ENCODE assay signal across 8 mouse cellular contexts in the genomic region with DNA sequence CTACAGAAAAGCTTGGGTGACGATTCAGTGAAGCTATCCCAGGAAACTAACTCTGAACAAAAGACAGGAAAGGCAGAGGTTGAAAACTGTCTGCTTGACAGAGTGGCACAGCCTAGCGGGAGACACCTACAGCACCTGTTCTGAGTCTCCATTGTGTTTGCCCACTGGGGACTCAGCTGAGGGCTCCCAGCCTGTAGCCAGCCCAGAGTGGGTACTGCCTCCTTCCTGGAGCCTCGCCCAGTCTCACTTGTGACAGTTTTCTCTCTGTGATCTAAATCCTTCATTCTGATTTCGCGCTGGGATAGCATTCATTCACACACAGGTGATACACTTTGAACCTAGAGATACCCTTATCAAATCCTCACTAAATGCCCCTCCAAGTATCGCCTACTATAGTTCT. TPM values are rescaled to one million over a fixed set of nuclear protein-coding genes. Genes with fewer than 3 reads are reported as not detected.
DNase-seq lines count a peak whose midpoint lies in the region; ATAC-seq lines count a peak whose summit lies in the region.

No protein-coding gene starts in this region.

- no peaks in the 10 kb centered on the region for H3K4me1 ChIP-seq in liver, embryonic 12.5 days

- H3K36me3 ChIP-seq in liver, embryonic 12.5 days = no peaks in the 10 kb centered on the region

- WGBS in liver, embryonic 12.5 days (ENCODE audit: insufficient replicate concordance) = 18% methylated on average over 6 of the region's 6 CpGs

- H3K4me3 ChIP-seq in liver, embryonic 12.5 days = peak overlapping the region; percentile 50

- H3K27ac ChIP-seq in liver, embryonic 12.5 days = no peak overlapping the region

- peak; percentile 59 to 67 for DNase-seq in cerebellum, postnatal 14 days
- DNase-seq in right cerebral cortex, adult 18-20 months = peak; percentile 29
- no peak for DNase-seq in right cerebral cortex, postnatal 36 days (ENCODE audit: low spot score in 2 of 2)
- DNase-seq in retina, embryonic 14.5 days (ENCODE audit: low spot score) = peak; percentile 42
- no peak for DNase-seq in T-cell, adult 2 months (ENCODE audit: low spot score)

- 0 out of 2 replicates have a peak overlapping the region, but pooled peaks have one; percentile 6 for H3K4me2 ChIP-seq in liver, embryonic 12.5 days

- H3K9ac ChIP-seq in liver, embryonic 12.5 days = no peak overlapping the region

- no peaks in the 10 kb centered on the region for H3K9me3 ChIP-seq in liver, embryonic 12.5 days (replicated peaks)

- H3K27me3 ChIP-seq in liver, embryonic 12.5 days (replicated peaks) = peaks cover 32% of the 10 kb centered on the region

- no peak for ATAC-seq in cerebellum, adult (ENCODE audit: insufficient number of reproducible peaks, low FRiP score, low TSS enrichment)
- ATAC-seq in liver, embryonic 12.5 days = no peak
- no peak for ATAC-seq in megakaryocyte, adult 5-6 weeks (ENCODE audit: poor library complexity, severe bottlenecking)

RNA-seq across cellular contexts. Expression of gene Robo2, which starts 1.5 kb away (rescaled TPM):
- 12.1 and 12.5 TPM in 2 replicates for polyA plus RNA-seq in liver, embryonic 12.5 days (2016; fragmentation: Nextera tagmentation; extraction: Ambion mirVana)
- 0.82 TPM in 1 of 2 replicates, not detected in the other for total RNA-seq in megakaryocyte, adult 5-6 weeks (2015)
- total RNA-seq in megakaryocyte, adult 5-6 weeks (2017) = not detected in 2 replicates

Comparison
In these comparisons a context has a peak if more than half of its experiments do, and no peak if none do; other contexts are left out.
1. DNase-seq: peak in cerebellum, postnatal 14 days (2 of 2), right cerebral cortex, adult 18-20 months (single experiment) and retina, embryonic 14.5 days (single experiment); none in right cerebral cortex, postnatal 36 days (0 of 2) and T-cell, adult 2 months (single experiment).